Mouse (Mus musculus): ENCODE data around the gene Farsb. TPM values are rescaled to one million over a fixed set of nuclear protein-coding genes. Genes with fewer than 3 reads are reported as not detected.

The Farsb gene
- total RNA-seq, 2 experiments from 2014 or later: 21.8 to 41.1 TPM

DNA sequence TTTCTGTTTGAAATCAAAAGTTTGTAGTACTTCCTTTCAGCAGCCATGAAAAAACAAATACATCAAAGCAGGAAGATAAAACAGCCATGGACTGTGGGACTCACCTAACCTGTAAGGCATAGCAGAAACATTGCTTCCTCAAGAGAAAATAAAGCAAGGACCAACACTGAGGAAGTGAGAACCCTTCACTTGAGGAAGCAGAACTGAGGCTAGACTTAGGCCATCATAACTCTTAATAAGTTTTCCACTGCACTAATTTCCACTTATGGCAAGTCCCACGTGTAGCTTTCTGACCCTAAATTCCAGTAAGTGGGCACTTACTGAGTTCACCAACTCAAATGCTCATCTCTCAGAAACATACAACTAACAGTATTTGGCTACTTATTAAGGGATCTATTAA lies 1.4 kb upstream of the Farsb start:
- no peak for ATAC-seq (replicated peaks; ENCODE audit: low FRiP score, poor library complexity, severe bottlenecking)

DNA sequence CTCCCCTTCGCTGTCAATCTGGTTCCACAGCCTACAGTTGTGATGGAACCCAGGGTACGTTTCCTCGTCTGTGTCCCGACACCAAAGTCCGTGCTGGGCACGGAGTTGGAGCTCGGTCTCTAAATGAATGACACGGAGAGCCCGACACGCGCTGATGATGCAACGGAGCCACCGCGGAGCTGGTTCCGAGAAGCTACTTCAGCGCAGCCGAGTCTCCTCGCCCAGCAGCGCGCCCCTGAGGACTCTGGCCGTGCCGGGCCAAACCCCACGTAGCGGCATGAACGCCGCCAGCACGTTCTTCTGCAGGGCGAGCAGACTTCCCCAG lies 308 bp downstream of the Farsb start:
- no peak for ATAC-seq (replicated peaks; ENCODE audit: low FRiP score, poor library complexity, severe bottlenecking)

DNA sequence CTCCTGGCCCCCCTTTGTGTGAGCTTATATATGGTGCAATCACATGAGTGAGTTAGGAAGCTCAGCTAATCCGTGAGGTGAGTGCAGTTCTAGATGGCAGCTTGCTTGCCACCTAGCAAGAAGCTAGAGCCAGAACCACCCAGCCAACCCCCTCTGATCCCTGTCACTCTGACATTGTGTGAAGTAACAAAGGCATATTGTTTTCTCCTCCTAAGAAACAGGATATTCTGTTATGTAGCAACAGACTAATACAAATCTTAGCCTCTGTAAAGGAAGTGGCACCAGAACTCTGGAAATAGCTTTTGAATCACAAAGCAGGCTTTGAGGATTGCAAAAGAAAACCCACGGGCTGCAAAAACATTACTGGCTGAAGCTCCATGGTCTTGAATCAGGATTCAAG lies 4.3 kb downstream of the Farsb start:
- no peak for ATAC-seq (replicated peaks; ENCODE audit: low FRiP score, poor library complexity, severe bottlenecking)

DNA sequence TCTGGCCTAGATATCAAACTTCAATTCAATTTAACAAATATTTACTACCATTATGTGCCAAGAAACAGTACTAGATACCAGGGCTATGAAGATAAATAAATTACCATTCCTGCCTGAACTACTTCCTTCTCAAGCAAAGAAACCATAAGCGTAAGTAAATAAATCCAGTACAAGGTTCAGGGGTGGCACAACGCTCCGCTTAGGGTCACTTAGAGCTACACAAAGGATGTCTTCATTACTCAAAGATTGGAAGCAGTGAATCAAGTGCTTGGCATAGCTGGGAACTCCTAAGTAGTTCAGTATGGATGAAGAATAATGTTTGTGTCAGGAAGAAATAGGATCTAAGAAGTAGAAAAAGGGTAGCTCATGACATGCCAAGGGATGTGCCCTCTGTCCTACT lies 5.3 kb downstream of the Farsb start:
- no peak for ATAC-seq (replicated peaks; ENCODE audit: low FRiP score, poor library complexity, severe bottlenecking)

DNA sequence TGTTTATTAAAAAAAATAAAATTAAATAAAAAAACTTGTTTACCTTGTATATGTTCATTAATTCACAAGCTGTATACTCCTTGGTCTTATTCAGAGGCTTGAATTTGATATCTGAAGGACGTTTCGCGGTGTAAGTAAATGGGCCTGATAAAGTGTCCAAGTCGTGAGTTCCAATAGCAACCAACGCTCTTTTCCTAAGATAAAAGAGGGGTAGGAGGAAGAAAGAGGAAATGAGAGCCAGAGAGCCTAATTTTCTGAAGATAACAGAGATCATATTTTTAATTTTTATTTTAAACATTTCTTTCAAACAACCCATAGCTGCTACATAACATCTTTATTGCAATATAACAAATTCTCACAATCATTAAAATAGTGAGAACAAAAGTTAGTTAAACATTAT lies 16.3 kb downstream of the Farsb start:
- no peak for ATAC-seq (replicated peaks; ENCODE audit: low FRiP score, poor library complexity, severe bottlenecking)

DNA sequence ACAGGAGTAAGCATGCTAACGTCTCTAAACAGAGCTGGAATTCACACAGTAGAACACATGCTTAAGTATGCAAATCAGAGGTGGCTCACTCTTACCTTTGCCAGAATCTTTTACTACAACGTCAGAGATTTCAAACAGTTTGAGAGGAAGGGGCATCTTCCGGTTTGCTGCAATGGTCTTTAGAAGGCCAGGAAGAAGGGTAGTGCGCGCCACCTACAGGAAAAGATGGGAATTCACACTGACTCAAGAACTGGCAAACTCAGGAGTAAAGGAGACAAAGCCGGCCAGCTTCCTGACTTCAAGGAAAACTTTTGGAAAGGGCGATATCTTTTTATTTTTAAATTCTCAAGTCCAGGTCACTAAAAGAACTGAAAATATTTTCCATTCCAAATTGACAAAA lies 34.0 kb downstream of the Farsb start:
- no peak for ATAC-seq (replicated peaks; ENCODE audit: low FRiP score, poor library complexity, severe bottlenecking)

DNA sequence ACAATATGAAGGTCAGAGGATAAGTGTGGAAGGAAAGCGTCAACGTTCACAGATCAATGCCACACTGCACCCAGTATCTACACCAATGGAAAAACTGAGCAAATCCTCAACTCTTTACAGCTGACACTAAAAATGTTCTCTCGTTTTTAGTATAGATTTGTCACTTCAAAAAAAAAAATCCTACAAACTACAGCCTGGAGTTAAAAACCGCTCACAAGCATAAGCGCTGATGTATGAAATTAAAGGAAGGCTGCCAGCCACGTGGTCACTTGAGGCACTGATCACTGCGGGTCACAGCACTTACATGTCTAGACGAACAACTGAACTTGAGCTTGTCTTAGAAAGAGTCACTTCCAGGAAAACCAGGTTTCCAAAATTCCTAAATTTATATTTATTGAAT lies 34.8 kb downstream of the Farsb start:
- no peak for ATAC-seq (replicated peaks; ENCODE audit: low FRiP score, poor library complexity, severe bottlenecking)

DNA sequence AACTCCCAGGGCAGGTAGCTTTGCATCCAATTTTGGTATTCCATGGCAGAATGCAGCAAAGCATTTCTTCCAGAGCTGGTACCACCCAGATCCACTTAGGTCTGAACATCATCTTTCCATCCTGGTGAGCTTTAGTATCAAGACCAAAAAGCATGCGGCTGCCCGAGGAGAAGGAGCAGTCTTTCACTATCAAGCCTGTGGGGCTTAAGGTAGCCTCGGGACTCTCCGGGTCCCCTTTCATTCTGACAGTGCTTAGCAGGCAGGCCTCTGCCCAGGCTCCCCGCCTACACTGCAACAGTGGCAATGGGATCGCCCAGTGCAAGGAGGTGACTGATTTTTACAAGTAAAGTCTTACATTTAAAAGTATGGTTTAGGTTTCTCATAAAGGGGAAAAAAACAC lies 36.2 kb downstream of the Farsb start:
- no peak for ATAC-seq (replicated peaks; ENCODE audit: low FRiP score, poor library complexity, severe bottlenecking)

DNA sequence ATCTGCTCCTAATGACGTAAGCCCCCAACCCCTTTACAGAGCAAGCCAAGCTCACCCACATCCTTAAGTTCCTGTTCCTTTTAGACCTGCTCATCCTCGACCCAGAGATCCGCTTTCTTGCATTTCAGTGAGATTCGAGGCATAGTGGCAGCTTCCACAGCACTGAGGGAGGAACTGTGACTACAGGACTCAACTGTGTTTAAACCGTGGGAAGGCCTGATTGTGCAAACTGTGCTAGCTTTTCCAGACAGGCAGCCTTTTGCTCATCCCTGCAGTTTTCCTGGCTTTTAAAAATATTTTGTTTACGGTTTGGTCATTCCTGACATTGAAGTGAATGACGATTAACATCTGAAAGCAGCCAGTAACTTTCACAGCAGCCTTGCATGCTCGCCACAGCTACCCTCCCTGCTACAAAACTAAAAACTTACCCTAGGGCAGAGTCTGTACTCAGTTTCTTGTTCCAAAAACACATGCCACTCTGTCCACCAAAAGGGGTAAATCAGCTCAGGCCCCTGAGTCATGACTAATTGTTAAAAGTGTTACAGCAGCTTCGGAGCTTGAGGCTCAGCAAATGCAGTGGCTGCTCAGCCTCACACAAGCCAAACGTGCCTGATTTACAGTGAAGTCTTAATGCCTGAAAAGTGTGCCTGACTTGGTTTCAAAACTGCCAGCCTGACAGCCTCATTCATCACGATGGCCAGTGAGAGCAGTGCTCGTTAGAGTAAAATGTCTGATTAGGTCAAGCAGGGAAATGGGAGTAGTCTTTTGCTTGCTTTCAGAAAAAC lies 37.4 kb downstream of the Farsb start:
- no peak for ATAC-seq (replicated peaks; ENCODE audit: low FRiP score, poor library complexity, severe bottlenecking)

DNA sequence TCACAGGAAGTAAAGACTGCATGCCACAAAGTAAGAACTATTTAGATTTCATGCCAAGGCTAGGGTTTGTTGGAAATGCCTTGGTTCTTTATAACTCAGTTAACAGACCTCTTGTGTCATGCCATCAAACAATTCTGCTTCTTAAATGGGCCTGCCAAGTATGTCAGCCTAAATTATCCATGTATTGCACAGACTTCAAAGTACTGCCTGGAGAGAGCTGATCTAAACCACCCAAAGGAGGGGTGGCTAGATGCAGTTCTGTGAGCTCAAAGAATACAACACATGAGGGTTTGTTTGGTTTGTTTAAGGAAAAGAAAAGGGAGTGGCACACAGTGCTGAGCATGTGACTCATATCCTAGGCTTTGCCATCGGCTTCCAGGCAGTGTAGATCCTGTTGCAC lies 40.6 kb downstream of the Farsb start:
- no peak for ATAC-seq (replicated peaks; ENCODE audit: low FRiP score, poor library complexity, severe bottlenecking)

DNA sequence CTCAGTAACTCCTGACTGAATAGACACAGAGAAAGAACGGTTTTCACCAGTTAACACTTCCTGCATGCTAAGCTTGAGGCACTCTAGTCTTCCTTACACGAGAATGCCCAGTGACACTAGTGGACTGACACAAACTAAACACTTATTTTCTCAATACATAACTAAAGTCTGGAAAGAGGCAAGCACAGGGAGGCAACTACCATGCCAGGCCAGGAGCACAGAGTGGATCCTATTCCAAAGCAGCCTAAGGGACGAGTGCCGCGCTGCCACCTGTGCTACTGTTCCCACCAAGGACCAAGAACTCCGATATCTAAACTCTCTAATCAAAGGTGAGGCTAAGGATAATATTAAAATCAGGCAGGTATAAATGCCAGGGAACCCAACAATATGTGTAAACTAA lies 42.0 kb downstream of the Farsb start:
- no peak for ATAC-seq (replicated peaks; ENCODE audit: low FRiP score, poor library complexity, severe bottlenecking)

DNA sequence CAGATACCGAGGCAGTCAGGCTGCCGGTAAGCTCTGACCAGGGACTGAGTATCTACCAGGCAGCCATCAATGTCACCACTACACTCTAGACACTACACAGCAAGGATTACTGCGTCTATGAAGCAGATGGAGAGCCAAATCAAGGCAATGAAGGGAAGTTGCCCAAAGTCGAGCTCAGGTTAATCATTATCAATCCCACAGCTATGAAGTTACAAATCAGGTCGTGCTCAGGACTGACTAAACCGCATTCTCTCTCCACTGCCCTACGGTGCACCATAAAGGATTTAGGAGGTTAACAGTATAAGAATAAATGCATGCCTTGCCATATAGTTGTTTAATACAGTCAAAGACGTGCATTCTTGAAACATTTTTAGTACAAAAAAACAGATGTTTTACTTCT lies 42.5 kb downstream of the Farsb start:
- ATAC-seq (replicated peaks; ENCODE audit: low FRiP score, poor library complexity, severe bottlenecking): no peak

DNA sequence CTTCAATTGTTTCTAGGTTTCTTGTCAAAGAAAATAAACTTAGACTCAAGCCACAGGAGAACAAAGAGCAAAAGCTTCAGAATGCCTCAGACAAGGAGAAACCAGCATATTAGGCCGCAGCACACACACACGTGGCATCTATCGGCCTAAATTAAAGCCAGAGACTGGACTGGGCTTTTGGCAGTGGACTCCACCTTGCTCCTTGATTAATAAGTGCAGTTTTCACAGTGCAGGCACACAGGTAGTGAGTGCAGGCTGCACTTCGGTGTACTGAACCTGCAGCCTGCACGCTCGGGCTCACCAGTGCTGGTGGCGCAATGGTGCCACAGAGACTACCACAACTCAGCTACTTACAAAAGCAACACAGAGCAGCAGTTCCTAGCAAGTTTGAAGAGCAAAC lies 45.6 kb downstream of the Farsb start:
- ATAC-seq (replicated peaks; ENCODE audit: low FRiP score, poor library complexity, severe bottlenecking): no peak

DNA sequence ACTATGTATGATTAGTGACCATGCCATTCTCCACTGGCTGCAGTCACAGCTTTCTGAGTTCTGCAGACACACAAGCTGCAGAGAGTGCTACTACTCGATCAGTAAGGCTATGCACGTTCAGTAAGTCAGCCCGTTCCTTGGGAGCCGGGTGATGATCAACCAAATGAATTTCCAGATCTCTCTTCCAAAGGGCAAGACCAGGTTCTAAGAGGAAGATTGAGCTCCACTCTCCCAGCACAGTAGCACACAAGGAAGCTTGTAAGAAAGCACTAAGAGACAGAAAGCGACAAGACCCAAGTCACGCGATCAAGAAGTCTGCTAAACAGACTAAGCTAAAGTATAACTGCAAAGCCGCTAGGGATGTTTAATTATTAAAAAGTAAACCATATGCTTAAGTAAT lies 48.0 kb downstream of the Farsb start:
- ATAC-seq (replicated peaks; ENCODE audit: low FRiP score, poor library complexity, severe bottlenecking): no peak

DNA sequence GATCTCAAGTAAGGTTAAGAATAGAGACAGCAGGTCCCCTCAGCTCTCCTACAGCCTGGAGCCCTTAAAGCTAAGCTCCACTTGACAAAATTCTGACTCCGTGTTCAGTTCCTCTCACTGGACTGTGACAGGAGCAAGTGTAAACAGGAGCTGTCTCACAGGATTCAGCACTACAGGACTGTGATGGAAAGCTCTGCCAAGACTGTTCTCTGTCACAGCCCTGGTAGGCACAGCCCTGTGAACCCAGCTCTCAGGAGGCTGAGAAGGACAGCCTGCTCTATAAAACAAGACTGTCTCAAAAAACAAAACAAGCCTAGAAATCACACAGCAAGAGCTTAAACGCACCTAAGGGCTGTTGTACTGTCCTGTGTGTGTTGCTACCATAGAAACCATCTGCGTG lies 51.5 kb downstream of the Farsb start:
- no peak for ATAC-seq (replicated peaks; ENCODE audit: low FRiP score, poor library complexity, severe bottlenecking)

DNA sequence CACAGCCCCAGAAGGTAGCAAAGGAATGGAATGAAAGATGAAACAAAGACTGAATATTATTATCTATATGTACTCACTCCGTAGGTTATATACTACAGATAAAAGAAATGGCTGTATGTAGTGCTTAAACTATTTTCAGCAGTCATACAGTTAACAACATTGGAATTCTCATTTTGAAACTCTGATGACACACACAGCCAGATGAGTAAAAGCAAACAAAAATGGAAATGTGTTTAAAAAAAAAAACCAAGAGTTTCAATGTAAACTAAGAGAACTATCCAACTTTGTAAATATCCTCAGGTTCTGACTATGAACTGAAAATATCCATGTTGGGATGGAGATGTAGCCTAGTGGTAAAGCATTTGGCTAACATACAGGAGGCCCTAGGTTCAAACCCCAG lies 52.3 kb downstream of the Farsb start:
- ATAC-seq (replicated peaks; ENCODE audit: low FRiP score, poor library complexity, severe bottlenecking): no peak

DNA sequence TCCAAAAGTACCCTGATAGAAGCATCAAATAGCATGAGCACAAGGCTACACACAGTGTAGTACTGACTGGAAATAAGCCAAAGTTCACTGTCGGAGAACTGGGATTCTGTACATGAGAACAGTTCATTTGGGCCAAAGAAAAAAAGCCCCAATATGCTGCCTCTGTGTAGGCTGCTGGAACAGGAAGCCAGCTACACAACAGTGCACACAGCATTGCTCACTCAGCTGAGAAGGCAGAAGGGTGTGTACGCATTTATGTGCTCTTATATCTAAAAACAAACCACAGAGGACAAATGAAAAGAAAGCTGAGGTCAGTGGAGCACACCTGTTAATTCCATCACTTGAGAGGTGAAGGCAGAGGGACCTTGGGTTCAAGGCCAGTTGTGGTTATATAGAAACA lies 52.7 kb downstream of the Farsb start:
- no peak for ATAC-seq (replicated peaks; ENCODE audit: low FRiP score, poor library complexity, severe bottlenecking)

DNA sequence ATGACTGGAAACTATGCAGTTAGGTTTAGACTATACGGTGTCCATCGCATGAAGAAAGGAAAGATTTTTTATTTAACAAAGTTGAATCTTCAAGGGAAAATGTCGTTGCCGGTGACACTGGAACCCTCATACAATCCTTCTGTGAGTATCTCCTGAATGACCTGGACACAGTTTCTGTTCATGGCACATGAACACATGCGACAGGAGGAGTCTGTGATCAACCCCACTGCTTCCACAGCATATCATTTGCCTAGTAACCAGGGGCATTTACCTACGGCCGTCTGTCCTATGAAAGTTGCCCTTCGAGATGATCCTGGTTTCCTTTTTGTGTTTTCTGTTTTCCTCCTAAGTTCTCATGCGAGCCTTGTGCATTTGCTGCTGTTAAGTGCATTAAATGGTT lies 55.2 kb downstream of the Farsb start:
- ATAC-seq (replicated peaks; ENCODE audit: low FRiP score, poor library complexity, severe bottlenecking): no peak

DNA sequence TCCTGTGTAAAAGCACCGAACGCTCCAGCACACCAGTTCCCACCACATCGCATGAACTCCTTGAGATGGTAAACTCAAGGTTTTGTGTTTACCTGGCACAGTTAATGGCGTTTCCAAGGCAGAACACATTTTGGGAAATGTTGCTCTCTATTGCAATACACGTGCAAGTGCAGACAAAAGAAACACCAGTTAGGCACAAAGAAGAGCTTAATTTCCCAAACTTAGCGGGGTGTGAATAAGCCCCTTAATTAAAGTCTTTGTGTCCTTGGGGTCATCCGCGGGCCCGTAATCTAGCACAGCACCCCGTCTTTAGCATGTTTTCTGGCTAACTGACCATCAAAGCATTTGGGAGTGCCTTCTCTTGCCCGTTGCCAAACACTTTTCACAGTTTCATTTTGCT lies 59.8 kb downstream of the Farsb start:
- ATAC-seq (replicated peaks; ENCODE audit: low FRiP score, poor library complexity, severe bottlenecking): no peak

DNA sequence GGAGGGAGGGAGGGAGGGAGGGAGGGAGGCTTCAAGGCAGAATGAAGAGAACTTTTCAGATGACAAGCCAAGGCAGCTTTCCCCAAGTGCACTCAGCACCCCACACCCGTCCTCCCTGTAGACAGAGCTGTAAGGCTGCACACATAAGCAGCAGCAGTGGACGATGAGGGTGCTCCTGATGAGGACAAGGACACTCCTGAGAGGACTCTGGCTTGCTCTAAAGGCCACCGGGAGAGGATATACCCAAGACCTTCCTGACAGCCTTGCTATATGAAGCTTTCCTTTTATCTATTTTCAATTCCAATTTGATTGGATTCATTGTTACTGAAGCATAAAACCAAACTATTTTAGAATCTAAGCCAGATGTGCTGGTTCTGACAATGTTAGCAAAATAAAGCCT lies 61.9 kb downstream of the Farsb start:
- no peak for ATAC-seq (replicated peaks; ENCODE audit: low FRiP score, poor library complexity, severe bottlenecking)

DNA sequence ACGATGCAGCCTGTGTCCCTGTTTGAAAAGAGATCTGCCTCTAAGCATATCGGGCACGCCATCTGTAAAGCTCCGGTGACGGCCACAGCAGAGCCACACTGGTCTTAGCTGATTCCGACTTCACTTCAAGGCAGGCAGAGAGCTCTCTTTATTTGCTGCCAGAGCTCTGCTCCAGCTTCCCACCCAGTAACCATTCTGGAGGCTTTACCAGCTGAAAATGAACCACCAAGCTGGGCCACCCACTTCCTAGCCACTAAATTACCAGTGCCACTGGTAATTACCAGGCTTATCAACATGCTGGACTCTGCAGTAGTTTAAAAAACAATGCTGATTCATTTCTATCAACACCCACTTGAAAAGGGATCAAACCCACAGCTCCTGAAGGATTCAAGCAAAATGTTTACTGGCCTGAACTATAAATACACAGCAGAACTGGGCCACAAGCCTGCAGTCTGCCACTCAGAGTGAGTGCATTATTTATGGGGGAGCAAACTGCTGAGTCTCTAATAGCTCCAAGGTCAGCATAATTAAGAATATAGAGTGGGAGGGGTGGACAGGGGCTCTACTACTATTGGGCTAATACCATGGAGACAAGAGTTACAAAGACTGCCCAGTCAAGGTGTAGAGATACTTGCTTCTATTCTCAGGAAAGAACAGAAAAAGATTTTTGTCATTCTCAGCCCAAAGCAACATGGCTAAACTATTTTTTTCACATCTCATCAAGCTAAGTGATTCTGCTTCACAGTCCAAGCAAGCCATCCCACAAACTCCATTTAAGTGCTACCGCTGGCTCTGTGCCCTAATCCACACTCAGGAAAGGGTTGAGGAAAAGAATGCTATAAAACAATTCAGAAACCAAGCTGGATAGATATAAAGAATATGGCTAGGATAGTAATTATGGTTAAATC lies 62.6 kb downstream of the Farsb start:
- no peak for ATAC-seq (replicated peaks; ENCODE audit: low FRiP score, poor library complexity, severe bottlenecking)

DNA sequence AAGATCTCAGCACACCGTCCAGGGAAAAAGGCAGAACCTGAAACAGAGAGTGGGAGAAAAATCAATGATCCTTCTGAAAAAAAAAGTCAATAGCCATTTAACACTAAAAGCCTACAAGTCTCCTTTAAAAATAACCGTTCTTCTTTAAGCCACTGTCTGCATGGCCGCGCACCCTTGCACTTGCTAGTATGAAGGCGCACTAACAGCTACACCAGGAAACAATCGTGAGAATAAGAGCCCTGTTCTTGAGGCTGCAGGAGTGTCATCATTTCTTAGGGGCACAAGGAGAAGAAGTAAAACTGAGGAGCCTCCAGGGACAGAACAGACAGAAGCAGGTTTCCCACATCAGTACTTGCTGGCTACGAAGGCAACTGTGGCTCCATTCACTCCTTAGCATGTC lies 63.4 kb downstream of the Farsb start:
- ATAC-seq (replicated peaks; ENCODE audit: low FRiP score, poor library complexity, severe bottlenecking): no peak
